Mouse (Mus musculus) kidney, embryonic 16.5 days (tissue): ENCODE data around the gene Dnajb1. TPM values are rescaled to one million over a fixed set of nuclear protein-coding genes. Genes with fewer than 3 reads are reported as not detected.
A peak's percentile ranks its signal among the peaks of the same experiment; 100 is the strongest.

ENCODE experiments used
- ATAC-seq: fragments of 200-750 bp; cut with Nextera tagmentation; 2 replicates; pipeline ENCODE4 v1.8.0; 2017; ENCODE audit warnings: moderate TSS enrichment; ENCODE audit not compliant: low FRiP score, low TSS enrichment
- H3K27ac ChIP-seq: fragments of 300-500 bp; sonication (generic); 2 replicates; pipeline ENCODE4 v1.5.1; 2014; ENCODE audit warnings: low read length
- H3K27me3 ChIP-seq: fragments of 300-500 bp; sonication (generic); 2 replicates; pipeline ENCODE4 v1.6.1; 2014; ENCODE audit warnings: low read length, control low read depth, mixed read lengths; ENCODE audit not compliant: insufficient read depth
- H3K36me3 ChIP-seq: fragments of 300-500 bp; sonication (generic); 2 replicates; pipeline ENCODE4 v1.6.1; 2014; ENCODE audit warnings: low read length, control low read depth, mixed read lengths; ENCODE audit not compliant: insufficient read depth
- H3K4me1 ChIP-seq: fragments of 300-500 bp; sonication (generic); 2 replicates; pipeline ENCODE4 v1.6.1; 2014; ENCODE audit warnings: low read length, control low read depth, mixed read lengths; ENCODE audit not compliant: insufficient read depth
- H3K4me2 ChIP-seq: fragments of 300-500 bp; sonication (generic); replicated peaks from 2 replicates; pipeline ENCODE4 v1.6.1; 2014; ENCODE audit warnings: low read depth, low read length
- H3K4me3 ChIP-seq: fragments of 300-500 bp; sonication (generic); 2 replicates; pipeline ENCODE4 v1.5.1; 2014; ENCODE audit warnings: mild to moderate bottlenecking, low read length
- H3K9ac ChIP-seq: fragments of 300-500 bp; sonication (generic); replicated peaks from 2 replicates; pipeline ENCODE4 v1.6.1; 2014; ENCODE audit warnings: low read length
- H3K9me3 ChIP-seq: fragments of 300-500 bp; sonication (generic); 2 replicates; pipeline ENCODE4 v1.6.1; 2016; ENCODE audit warnings: low read length, control low read depth
- WGBS: fragments of 180-500 bp; shearing (Covaris S2); extraction: QIAGEN DNeasy Blood & Tissue Kit; methylation state at CpG from one replicate; pipeline ENCODE4 v1.1.7; 2014; 5-methylcytosine and 5-hydroxymethylcytosine counted together
- polyA plus RNA-seq: library from polyadenylated mRNA; unstranded; fragments of >200 nt; fragmentation: Nextera tagmentation; extraction: Ambion mirVana; gene quantifications from 2 replicates; pipeline ENCODE4 v1.2.1, GENCODE M21; 2015

The Dnajb1 gene
- polyA plus RNA-seq, 1 experiment from 2014 or later = 67.5 TPM

DNA sequence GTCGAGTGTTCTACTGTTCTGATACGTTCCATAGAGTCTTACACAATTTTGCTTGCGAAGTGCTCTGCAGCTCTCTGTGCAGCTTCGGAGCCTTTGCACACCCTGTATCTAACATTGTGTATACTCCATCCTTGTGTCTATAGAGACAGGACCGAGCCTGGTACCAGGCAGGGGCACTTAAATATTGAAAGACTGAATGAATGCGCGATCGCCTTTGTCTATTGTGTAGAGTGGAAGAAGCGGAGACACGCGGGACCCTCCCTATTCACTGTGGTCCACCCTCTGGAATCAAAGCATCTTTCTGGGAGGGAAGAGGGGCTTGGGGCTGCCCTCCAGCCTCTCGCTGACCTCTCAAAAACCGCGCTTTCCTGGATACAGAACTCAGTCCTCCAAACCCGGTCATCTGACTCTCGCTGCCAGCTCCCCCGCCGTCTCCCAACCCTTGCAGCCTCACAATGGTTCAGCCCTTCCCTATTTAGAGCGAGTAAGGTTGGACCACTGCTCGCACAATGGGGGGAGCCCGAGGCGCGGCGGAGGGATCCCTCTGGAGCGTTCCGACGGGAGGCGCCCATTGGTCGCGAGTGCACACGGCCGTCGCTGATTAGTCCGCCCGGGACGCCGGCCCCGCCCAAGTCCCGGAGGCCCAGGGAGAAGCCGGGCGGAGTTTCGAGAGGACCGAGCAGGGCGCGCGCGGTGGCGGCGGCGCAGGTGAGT is 44.2 kb downstream of the Dnajb1 start, which contains the start of gene Gipc1:
Gene Gipc1, plus strand, starts transcription at position 648 of the 714 bp plus-strand sequence.
- H3K9ac ChIP-seq = peak within 1 kb of the TSS; percentile 96
- no peaks in the 10 kb centered on the region for H3K27me3 ChIP-seq
- H3K27ac ChIP-seq = peak within 1 kb of the TSS; percentile 92
- peaks cover 24% of the 10 kb centered on the region for H3K4me1 ChIP-seq
- no peaks in the 10 kb centered on the region; the same call in 1 of the 2 replicates for H3K36me3 ChIP-seq
- peak within 1 kb of the TSS; percentile 91 for H3K4me3 ChIP-seq
- ATAC-seq = peak; percentile 96
- H3K9me3 ChIP-seq = no peaks in the 10 kb centered on the region
- 5% methylated on average over 43 of the region's 50 CpGs for WGBS
- H3K4me2 ChIP-seq = peak within 1 kb of the TSS; percentile 87

DNA sequence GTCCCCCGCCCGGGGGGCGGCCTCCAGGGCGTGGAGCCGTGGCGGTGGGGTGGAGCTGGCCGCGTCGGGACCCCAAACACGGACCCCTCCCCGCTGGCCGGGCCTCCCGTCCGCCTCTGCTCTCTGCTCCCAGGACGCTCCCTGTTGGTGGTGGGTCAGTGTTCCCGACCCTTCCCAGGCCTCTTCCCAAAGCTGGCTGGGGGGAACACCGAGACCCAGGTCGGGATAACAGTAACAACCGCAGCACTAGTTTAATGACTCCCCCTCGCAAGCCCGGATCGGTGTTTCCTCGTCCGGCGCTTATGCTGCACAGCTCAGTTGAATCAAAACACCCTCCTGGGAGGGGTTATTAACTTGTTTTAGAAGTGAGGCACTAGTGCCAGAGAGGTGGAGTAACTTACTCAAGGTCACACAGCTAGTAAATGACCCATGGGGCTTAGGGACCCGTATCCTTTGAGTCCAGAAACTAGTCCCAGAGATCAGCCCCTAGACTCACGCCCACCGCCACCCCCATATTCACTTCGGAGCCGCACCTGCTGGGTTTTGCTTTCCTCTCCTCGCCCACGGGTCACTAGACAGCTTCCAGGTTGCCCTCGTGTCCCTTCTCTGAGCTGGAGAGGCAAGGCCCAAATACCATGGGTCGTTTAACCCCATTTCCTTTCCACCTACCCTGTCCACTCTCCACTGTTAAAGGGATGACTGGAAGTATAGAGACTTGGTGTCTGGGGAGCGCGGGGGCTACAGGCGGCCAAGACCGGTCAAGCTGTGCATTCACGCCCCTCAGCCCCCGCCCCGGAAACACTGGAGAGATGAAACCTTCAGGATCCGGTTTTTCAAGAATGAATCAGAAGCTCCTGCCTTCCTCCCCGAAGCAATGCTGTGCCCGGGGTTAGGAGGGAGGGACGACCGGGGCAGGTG is 45.0 kb downstream of the Dnajb1 start:
- under 1% methylated on average over 44 of the region's 46 CpGs for WGBS
- peak overlapping the region; percentile 92 for H3K27ac ChIP-seq
- H3K36me3 ChIP-seq = peaks cover 4% of the 10 kb centered on the region; the same call in 1 of the 2 replicates
- peak overlapping the region; percentile 91 for H3K4me3 ChIP-seq
- ATAC-seq = peak; percentile 41; the same call in 1 of the 2 replicates
- H3K4me1 ChIP-seq = peaks cover 24% of the 10 kb centered on the region
- no peaks in the 10 kb centered on the region for H3K9me3 ChIP-seq
- peak overlapping the region; percentile 96 for H3K9ac ChIP-seq
- no peaks in the 10 kb centered on the region for H3K27me3 ChIP-seq
- H3K4me2 ChIP-seq = peak overlapping the region; percentile 87

GRCm38 (mm10) chr8:83653662-83654017 is 45.6 kb downstream of the Dnajb1 start:
- Histone ChIP-seq H3K36me3 (peaks cover 4% of the 10 kb centered on the region; the same call in 1 of the 2 replicates), H3K4me3 (peak overlapping the region; percentile 91), H3K27me3 (no peaks in the 10 kb centered on the region), H3K27ac (peak overlapping the region; percentile 92), H3K9ac (peak overlapping the region; percentile 96), H3K4me2 (peak overlapping the region; percentile 87), H3K4me1 (peaks cover 24% of the 10 kb centered on the region), H3K9me3 (no peaks in the 10 kb centered on the region)
- no peak for ATAC-seq
- 29% methylated on average over 10 of the region's 10 CpGs for WGBS

- Histone ChIP-seq H3K9me3 (no peaks in the 10 kb centered on the region), H3K4me2 (no peak overlapping the region), H3K4me1 (peaks cover 25% of the 10 kb centered on the region), H3K9ac (no peak overlapping the region), H3K4me3 (no peak overlapping the region), H3K27ac (no peak overlapping the region), H3K27me3 (no peaks in the 10 kb centered on the region), H3K36me3 (peaks cover 4% of the 10 kb centered on the region; the same call in 1 of the 2 replicates)
- no peak for ATAC-seq
- WGBS = 93% methylated on average over 6 of the region's 6 CpGs
Measured at GRCm38 (mm10) chr8:83654725-83655124, 46.7 kb downstream of the Dnajb1 start.

GRCm38 (mm10) chr8:83656043-83656442 is 48.0 kb downstream of the Dnajb1 start:
- no peak overlapping the region for H3K27ac ChIP-seq
- H3K4me2 ChIP-seq = no peak overlapping the region
- no peak overlapping the region for H3K9ac ChIP-seq
- H3K27me3 ChIP-seq = no peaks in the 10 kb centered on the region
- peaks cover 4% of the 10 kb centered on the region; the same call in 1 of the 2 replicates for H3K36me3 ChIP-seq
- H3K9me3 ChIP-seq = no peaks in the 10 kb centered on the region
- H3K4me1 ChIP-seq = peaks cover 37% of the 10 kb centered on the region
- no peak overlapping the region for H3K4me3 ChIP-seq
- 88% methylated on average over 9 of the region's 9 CpGs for WGBS
- no peak for ATAC-seq

DNA sequence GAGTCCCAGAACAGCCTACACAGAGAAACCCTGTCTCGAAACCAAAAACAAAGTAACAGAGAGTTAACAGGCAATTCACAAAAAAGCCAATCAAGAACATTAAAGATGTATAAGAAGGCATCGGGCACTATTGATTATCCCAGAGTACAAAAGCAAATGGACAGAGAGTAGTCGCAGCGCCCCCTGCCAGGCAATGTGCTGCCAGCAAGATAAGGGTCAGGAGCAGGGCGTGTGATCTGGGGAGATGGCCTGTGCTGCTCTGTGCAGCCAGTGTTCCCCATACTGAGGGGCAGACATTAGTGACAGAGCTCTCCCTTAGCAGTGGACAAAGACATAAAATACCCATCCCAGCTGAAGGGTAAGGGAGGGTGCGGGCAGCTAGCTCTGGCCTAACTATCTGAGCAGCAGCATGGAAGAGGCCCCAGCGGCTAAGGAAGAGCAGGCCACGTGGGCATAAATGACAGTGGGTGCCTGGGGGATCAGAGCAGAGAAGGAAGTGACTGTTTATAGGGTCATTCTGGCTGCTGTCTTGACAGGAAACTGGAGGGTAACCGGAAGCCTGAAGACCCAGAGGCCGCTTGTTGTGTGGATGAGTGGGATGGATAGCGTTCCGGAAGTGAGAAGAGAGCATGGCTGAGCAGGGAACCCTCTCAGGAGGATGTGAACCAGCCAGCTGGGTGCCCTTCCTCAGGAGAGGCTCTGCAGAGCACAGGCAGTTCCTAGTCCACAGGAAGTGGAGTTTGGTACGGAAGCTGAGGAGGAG is 48.7 kb downstream of the Dnajb1 start:
- H3K4me2 ChIP-seq = no peak overlapping the region
- H3K9ac ChIP-seq = no peak overlapping the region
- peaks cover 43% of the 10 kb centered on the region for H3K4me1 ChIP-seq
- WGBS = 71% methylated on average over 13 of the region's 13 CpGs
- H3K36me3 ChIP-seq = peaks cover 4% of the 10 kb centered on the region; the same call in 1 of the 2 replicates
- ATAC-seq = no peak
- no peaks in the 10 kb centered on the region for H3K27me3 ChIP-seq
- no peak overlapping the region for H3K4me3 ChIP-seq
- H3K27ac ChIP-seq = peak overlapping the region; percentile 32; the same call in 1 of the 2 replicates
- no peaks in the 10 kb centered on the region for H3K9me3 ChIP-seq

DNA sequence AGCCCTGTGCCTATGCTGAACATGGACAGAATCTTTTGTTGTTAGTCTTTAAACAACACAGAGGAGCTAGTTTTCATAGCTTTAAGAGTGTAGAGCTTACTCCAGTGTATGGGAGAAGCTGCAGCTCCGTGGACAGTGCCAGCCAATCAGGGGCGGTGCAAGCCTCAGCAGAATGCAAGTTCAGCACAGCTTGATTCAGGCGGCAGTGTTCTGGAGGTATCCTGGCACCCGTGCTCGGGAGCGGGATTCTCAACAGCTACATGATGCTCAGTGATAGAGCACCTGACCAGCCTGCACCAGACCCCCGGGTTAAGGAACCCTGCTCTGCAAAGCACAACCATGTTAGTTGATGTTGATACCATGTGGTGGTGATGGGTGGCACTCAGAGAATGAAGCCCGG is 52.6 kb downstream of the Dnajb1 start:
- Histone ChIP-seq H3K4me1 (peaks cover 61% of the 10 kb centered on the region), H3K4me2 (peak overlapping the region; percentile 48), H3K27me3 (no peaks in the 10 kb centered on the region), H3K4me3 (peak overlapping the region; percentile 30), H3K9ac (peak overlapping the region; percentile 62), H3K27ac (peak overlapping the region; percentile 92), H3K9me3 (no peaks in the 10 kb centered on the region), H3K36me3 (peaks cover 9% of the 10 kb centered on the region)
- 10% methylated on average over 8 of the region's 8 CpGs for WGBS
- ATAC-seq = peak; percentile 4; the same call in 1 of the 2 replicates

DNA sequence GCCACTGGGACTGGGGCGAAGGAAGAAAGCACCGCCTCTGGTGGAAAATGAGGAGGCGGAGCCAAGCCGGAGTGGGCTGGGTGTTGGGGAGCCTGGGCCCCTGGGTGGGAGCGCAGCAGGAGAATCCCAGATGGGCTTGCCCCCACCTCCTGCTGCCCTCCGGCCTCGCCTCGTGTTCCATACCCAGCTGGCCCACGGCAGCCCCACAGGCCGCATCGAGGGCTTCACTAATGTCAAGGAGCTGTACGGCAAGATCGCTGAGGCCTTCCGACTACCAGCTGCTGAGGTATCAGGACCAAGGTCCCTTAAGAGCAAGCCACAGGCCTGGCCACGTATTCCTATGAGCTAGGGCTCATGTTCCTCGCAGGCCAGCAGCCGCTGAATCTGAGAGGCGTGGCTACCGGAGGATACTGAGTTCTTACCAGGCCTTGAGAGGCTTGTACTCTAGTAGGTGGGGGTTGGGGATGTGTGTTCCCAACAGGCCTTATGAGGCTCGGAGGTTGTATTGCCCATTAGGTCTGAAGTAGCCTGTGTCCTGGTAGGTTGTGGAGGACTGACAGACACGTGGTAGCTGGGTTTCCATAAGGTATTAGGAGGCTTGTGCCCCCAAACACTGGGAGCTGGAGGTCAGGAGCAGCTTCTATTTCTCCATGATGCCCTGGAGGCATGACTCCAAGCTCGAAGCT is 53.1 kb downstream of the Dnajb1 start:
- H3K4me2 ChIP-seq = peak overlapping the region; percentile 48
- 16% methylated on average over 22 of the region's 22 CpGs for WGBS
- peaks cover 67% of the 10 kb centered on the region for H3K4me1 ChIP-seq
- peaks cover 9% of the 10 kb centered on the region for H3K36me3 ChIP-seq
- H3K9me3 ChIP-seq = no peaks in the 10 kb centered on the region
- peak overlapping the region; percentile 30 for H3K4me3 ChIP-seq
- ATAC-seq = peak; percentile 10
- H3K9ac ChIP-seq = peak overlapping the region; percentile 62
- peak overlapping the region; percentile 92 for H3K27ac ChIP-seq
- H3K27me3 ChIP-seq = no peaks in the 10 kb centered on the region
